In the genomic region with DNA sequence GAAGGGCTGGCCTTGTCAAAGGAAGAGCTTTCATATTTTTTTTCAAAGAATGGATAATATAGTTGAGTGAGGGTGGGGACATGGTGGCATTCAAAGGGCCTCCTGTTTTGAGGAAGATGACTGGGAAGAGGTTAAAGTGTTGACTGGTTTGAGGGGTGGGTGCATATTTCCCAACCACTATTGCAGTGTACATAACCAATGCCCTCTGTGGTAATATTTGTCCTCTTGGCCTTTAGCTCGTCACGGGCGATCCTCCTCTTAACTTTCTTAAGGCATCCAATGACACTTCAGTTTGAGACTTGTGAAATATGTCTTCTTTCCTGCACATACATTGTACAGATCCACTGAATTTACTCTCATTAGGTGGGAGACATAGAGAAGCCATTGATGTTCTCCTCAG, we compare ENCODE assay signal across 26 mouse cellular contexts.
"Had no signal": no experiment of that assay in that cellular context is flagged by ENCODE, and none has a peak within 500 bp of the region (broad histone marks: within the 10 kb centered on the region; RNA-seq: fewer than 3 reads in every experiment).

No protein-coding gene starts in this region.

- H3K4me1 ChIP-seq: heart, embryonic 10.5 days; heart, embryonic 12.5 days; hindbrain, embryonic 10.5 days; hindbrain, embryonic 12.5 days; intestine, embryonic 15.5 days; kidney, embryonic 15.5 days; limb, embryonic 13.5 days; limb, embryonic 15.5 days had no signal

- H3K27ac ChIP-seq: heart, embryonic 10.5 days; hindbrain, embryonic 10.5 days; hindbrain, embryonic 12.5 days; hindbrain, embryonic 14.5 days; intestine, embryonic 15.5 days; kidney, embryonic 15.5 days; kidney, postnatal 0 days; limb, embryonic 13.5 days; limb, embryonic 15.5 days had no signal

- H3K9ac ChIP-seq: forebrain, postnatal 0 days; heart, embryonic 12.5 days; hindbrain, embryonic 12.5 days; hindbrain, embryonic 14.5 days; intestine, embryonic 15.5 days; kidney, embryonic 15.5 days; limb, embryonic 13.5 days; limb, embryonic 15.5 days had no signal

- DNase-seq: forebrain, postnatal 0 days; gastrocnemius, postnatal 14 days; gastrocnemius, postnatal 36 days; heart, adult 18-20 months; heart, postnatal 10 days; heart, postnatal 4 days; kidney, adult 11 months; kidney, adult 2 months; kidney, adult 9 months; kidney, postnatal 14 days; kidney, postnatal 36 days; layer of hippocampus, adult 9-11 months; layer of hippocampus, postnatal 36 days; left cerebral cortex, postnatal 4 days had no signal

- H3K4me2 ChIP-seq: heart, embryonic 12.5 days; hindbrain, embryonic 12.5 days; hindbrain, embryonic 14.5 days; intestine, embryonic 15.5 days; kidney, embryonic 15.5 days; limb, embryonic 13.5 days; limb, embryonic 15.5 days had no signal

- H3K36me3 ChIP-seq: heart, embryonic 10.5 days; heart, embryonic 12.5 days; hindbrain, embryonic 10.5 days; hindbrain, embryonic 12.5 days; intestine, embryonic 15.5 days; kidney, embryonic 15.5 days; limb, embryonic 13.5 days; limb, embryonic 15.5 days had no signal

- H3K27me3 ChIP-seq: heart, embryonic 12.5 days; hindbrain, embryonic 12.5 days; intestine, embryonic 15.5 days; kidney, embryonic 15.5 days; limb, embryonic 13.5 days; limb, embryonic 15.5 days had no signal

- H3K4me3 ChIP-seq: heart, embryonic 10.5 days; heart, embryonic 12.5 days; hindbrain, embryonic 10.5 days; hindbrain, embryonic 12.5 days; intestine, embryonic 15.5 days; kidney, embryonic 15.5 days; limb, embryonic 13.5 days; limb, embryonic 15.5 days had no signal

- ATAC-seq: forebrain, postnatal 0 days; hindbrain, embryonic 16.5 days; inflammation-experienced regulatory T-cells, adult 6 months; intestine, embryonic 15.5 days had no signal

- H3K9me3 ChIP-seq: heart, embryonic 10.5 days; heart, embryonic 12.5 days; hindbrain, embryonic 10.5 days; hindbrain, embryonic 12.5 days; intestine, embryonic 15.5 days; kidney, embryonic 15.5 days; limb, embryonic 13.5 days; limb, embryonic 15.5 days had no signal
